Comparison of ENCODE assay signal across 13 mouse cellular contexts in genomic region chr4:141012558-141012957, GRCm38 (mm10). TPM values are rescaled to one million over a fixed set of nuclear protein-coding genes. Genes with fewer than 3 reads are reported as not detected.
DNase-seq lines count a peak whose midpoint lies in the region; ATAC-seq and TF ChIP-seq lines count a peak whose summit lies in the region.
"Had no signal": no experiment of that assay in that cellular context is flagged by ENCODE, and none has a peak within 500 bp of the region (broad histone marks: within the 10 kb centered on the region; RNA-seq: fewer than 3 reads in every experiment).

No protein-coding gene starts in this region.

- peak overlapping the region; percentile 75 for H3K4me3 ChIP-seq in hindbrain, embryonic 10.5 days
- no peak overlapping the region for H3K4me3 ChIP-seq in hindbrain, postnatal 0 days (ENCODE audit: low read length)
- H3K4me3 ChIP-seq in forebrain, embryonic 12.5 days (replicated peaks): 0 out of 2 replicates have a peak overlapping the region, but pooled peaks have one; percentile 0
- peak overlapping the region; percentile 69; the same call in 1 of the 2 replicates for H3K4me3 ChIP-seq in midbrain, embryonic 12.5 days
- H3K4me3 ChIP-seq: myocyte had no signal

- H3K27ac ChIP-seq in hindbrain, embryonic 10.5 days: peak overlapping the region; percentile 98
- H3K27ac ChIP-seq in hindbrain, postnatal 0 days: no peak overlapping the region
- H3K27ac ChIP-seq in forebrain, embryonic 12.5 days: peak overlapping the region; percentile 82
- peak overlapping the region; percentile 81 for H3K27ac ChIP-seq in midbrain, embryonic 12.5 days (replicated peaks)
- H3K27ac ChIP-seq: liver, embryonic 14.5 days had no signal

- no peak overlapping the region for H3K4me2 ChIP-seq in hindbrain, postnatal 0 days (ENCODE audit: low read depth, low read length)
- H3K4me2 ChIP-seq in forebrain, embryonic 12.5 days: peak overlapping the region; percentile 80
- H3K4me2 ChIP-seq in midbrain, embryonic 12.5 days (replicated peaks): peak overlapping the region; percentile 80

- H3K27me3 ChIP-seq in hindbrain, embryonic 10.5 days (ENCODE audit: insufficient read depth, poor library complexity, severe bottlenecking): no peaks in the 10 kb centered on the region
- no peaks in the 10 kb centered on the region for H3K27me3 ChIP-seq in hindbrain, postnatal 0 days (ENCODE audit: insufficient read depth, low read length)
- no peaks in the 10 kb centered on the region for H3K27me3 ChIP-seq in forebrain, embryonic 12.5 days
- no peaks in the 10 kb centered on the region for H3K27me3 ChIP-seq in midbrain, embryonic 12.5 days
- H3K27me3 ChIP-seq: CH12.LX had no signal

- H3K4me1 ChIP-seq in hindbrain, embryonic 10.5 days (replicated peaks): peaks cover 48% of the 10 kb centered on the region
- peaks cover 12% of the 10 kb centered on the region for H3K4me1 ChIP-seq in hindbrain, postnatal 0 days (ENCODE audit: insufficient read depth, low read length)
- peaks cover 26% of the 10 kb centered on the region for H3K4me1 ChIP-seq in forebrain, embryonic 12.5 days
- peaks cover 26% of the 10 kb centered on the region for H3K4me1 ChIP-seq in midbrain, embryonic 12.5 days

- 85% methylated on average over 10 of the region's 10 CpGs for WGBS in hindbrain, embryonic 10.5 days
- 52% methylated on average over 10 of the region's 10 CpGs for WGBS in hindbrain, postnatal 0 days
- 81% methylated on average over 10 of the region's 10 CpGs for WGBS in forebrain, embryonic 12.5 days
- WGBS in midbrain, embryonic 12.5 days: 84% methylated on average over 10 of the region's 10 CpGs

- no peaks in the 10 kb centered on the region for H3K9me3 ChIP-seq in hindbrain, embryonic 10.5 days
- H3K9me3 ChIP-seq in hindbrain, postnatal 0 days (ENCODE audit: low read length): no peaks in the 10 kb centered on the region
- no peaks in the 10 kb centered on the region for H3K9me3 ChIP-seq in forebrain, embryonic 12.5 days
- no peaks in the 10 kb centered on the region for H3K9me3 ChIP-seq in midbrain, embryonic 12.5 days

- no peak for ATAC-seq in hindbrain, postnatal 0 days
- ATAC-seq in forebrain, embryonic 12.5 days (ENCODE audit: low FRiP score): no peak
- no peak for ATAC-seq in midbrain, embryonic 12.5 days (ENCODE audit: low FRiP score, low read depth)

- H3K9ac ChIP-seq in hindbrain, postnatal 0 days (replicated peaks; ENCODE audit: low read length): no peak overlapping the region
- H3K9ac ChIP-seq in forebrain, embryonic 12.5 days: peak overlapping the region; percentile 87; the same call in 1 of the 2 replicates
- H3K9ac ChIP-seq in midbrain, embryonic 12.5 days (replicated peaks): peak overlapping the region; percentile 90; the same call in 1 of the 2 replicates
- H3K9ac ChIP-seq: liver, embryonic 14.5 days had no signal

- DNase-seq in hindbrain, embryonic 10.5 days (ENCODE audit: low spot score): no peak
- DNase-seq in hindbrain, postnatal 0 days (ENCODE audit: low spot score): no peak
- DNase-seq in ZHBTc4 (ENCODE audit: low read depth, low spot score): peak; percentile 38
- DNase-seq in adrenal gland, postnatal 14 days: no peak
- DNase-seq in adrenal gland, postnatal 36 days: no peak
- DNase-seq in gastrocnemius, postnatal 25 days: no peak
- DNase-seq: kidney, postnatal 36 days had no signal

- peaks cover 64% of the 10 kb centered on the region for H3K36me3 ChIP-seq in hindbrain, embryonic 10.5 days
- peaks cover 9% of the 10 kb centered on the region; the same call in 1 of the 2 replicates for H3K36me3 ChIP-seq in hindbrain, postnatal 0 days (ENCODE audit: insufficient read depth, low read length)
- peaks cover 58% of the 10 kb centered on the region for H3K36me3 ChIP-seq in forebrain, embryonic 12.5 days (replicated peaks)
- peaks cover 52% of the 10 kb centered on the region for H3K36me3 ChIP-seq in midbrain, embryonic 12.5 days

- no peak for TF ChIP-seq CTCF in hindbrain, postnatal 0 days (IDR thresholded peaks at IDR 0.05; ENCODE audit: low read depth)

RNA-seq across cellular contexts. Expression of gene Mfap2, which starts 2.3 kb away (rescaled TPM):
- polyA plus RNA-seq in hindbrain, embryonic 10.5 days (2016; fragmentation: Nextera tagmentation; extraction: Ambion mirVana): 307 and 334 TPM in 2 replicates
- total RNA-seq in hindbrain, postnatal 0 days (2014; rRNA removed): 20.6 and 42.3 TPM in 2 replicates
- polyA plus RNA-seq in hindbrain, postnatal 0 days (2015; fragmentation: Nextera tagmentation; extraction: Ambion mirVana): 92.0 and 99.5 TPM in 2 replicates
- polyA plus RNA-seq in forebrain, embryonic 12.5 days (2016; fragmentation: Nextera tagmentation; extraction: Ambion mirVana): 250 and 275 TPM in 2 replicates
- 240 and 287 TPM in 2 replicates for polyA plus RNA-seq in midbrain, embryonic 12.5 days (2016; fragmentation: Nextera tagmentation; extraction: Ambion mirVana)
- 26.0 and 28.6 TPM in 2 replicates for total RNA-seq in adrenal gland, postnatal 14 days (2021)
- 10 to 100 TPM in 1 of 2 experiments, 1 to 10 TPM in 1; 8.4 to 10.5 TPM for total RNA-seq in adrenal gland, postnatal 36 days (2021)
- total RNA-seq in gastrocnemius, postnatal 25 days (2021): 10 to 100 TPM; 11.9 to 13.3 TPM
- total RNA-seq: CH12.LX; common myeloid progenitor, adult 5-6 weeks had no signal

RNA-seq across cellular contexts. Expression of gene Atp13a2, which starts 25.9 kb away (rescaled TPM):
- 54.8 and 82.1 TPM in 2 replicates for polyA plus RNA-seq in hindbrain, embryonic 10.5 days (2016; fragmentation: Nextera tagmentation; extraction: Ambion mirVana)
- total RNA-seq in hindbrain, postnatal 0 days (2014; rRNA removed): 408 and 435 TPM in 2 replicates
- 151 and 166 TPM in 2 replicates for polyA plus RNA-seq in hindbrain, postnatal 0 days (2015; fragmentation: Nextera tagmentation; extraction: Ambion mirVana)
- polyA plus RNA-seq in forebrain, embryonic 12.5 days (2016; fragmentation: Nextera tagmentation; extraction: Ambion mirVana): 75.5 and 82.3 TPM in 2 replicates
- 93.4 and 97.2 TPM in 2 replicates for polyA plus RNA-seq in midbrain, embryonic 12.5 days (2016; fragmentation: Nextera tagmentation; extraction: Ambion mirVana)
- total RNA-seq in adrenal gland, postnatal 14 days (2021): 28.7 and 37.1 TPM in 2 replicates
- 10 to 100 TPM; 33.3 to 34.2 TPM for total RNA-seq in adrenal gland, postnatal 36 days (2021)
- total RNA-seq in gastrocnemius, postnatal 25 days (2021): 10 to 100 TPM; 16.4 to 18.2 TPM

RNA-seq across cellular contexts. Expression of gene Crocc, which starts 47.8 kb away (rescaled TPM):
- polyA plus RNA-seq in hindbrain, embryonic 10.5 days (2016; fragmentation: Nextera tagmentation; extraction: Ambion mirVana): 11.4 and 12.0 TPM in 2 replicates
- total RNA-seq in hindbrain, postnatal 0 days (2014; rRNA removed): 18.7 and 19.7 TPM in 2 replicates
- polyA plus RNA-seq in hindbrain, postnatal 0 days (2015; fragmentation: Nextera tagmentation; extraction: Ambion mirVana): 3.8 and 3.9 TPM in 2 replicates
- polyA plus RNA-seq in forebrain, embryonic 12.5 days (2016; fragmentation: Nextera tagmentation; extraction: Ambion mirVana): 15.4 and 17.4 TPM in 2 replicates
- polyA plus RNA-seq in midbrain, embryonic 12.5 days (2016; fragmentation: Nextera tagmentation; extraction: Ambion mirVana): 14.2 and 15.9 TPM in 2 replicates
- total RNA-seq in adrenal gland, postnatal 14 days (2021): 7.1 and 9.8 TPM in 2 replicates
- 1 to 10 TPM; 5.5 to 5.8 TPM for total RNA-seq in adrenal gland, postnatal 36 days (2021)
- total RNA-seq in gastrocnemius, postnatal 25 days (2021): 1 to 10 TPM; 1.8 to 2.4 TPM

RNA-seq across cellular contexts. Expression of gene Sdhb, which starts 51.6 kb away (rescaled TPM):
- 412 and 491 TPM in 2 replicates for polyA plus RNA-seq in hindbrain, embryonic 10.5 days (2016; fragmentation: Nextera tagmentation; extraction: Ambion mirVana)
- total RNA-seq in hindbrain, postnatal 0 days (2014; rRNA removed): 176 and 217 TPM in 2 replicates
- 583 and 596 TPM in 2 replicates for polyA plus RNA-seq in hindbrain, postnatal 0 days (2015; fragmentation: Nextera tagmentation; extraction: Ambion mirVana)
- polyA plus RNA-seq in forebrain, embryonic 12.5 days (2016; fragmentation: Nextera tagmentation; extraction: Ambion mirVana): 380 and 396 TPM in 2 replicates
- 394 and 399 TPM in 2 replicates for polyA plus RNA-seq in midbrain, embryonic 12.5 days (2016; fragmentation: Nextera tagmentation; extraction: Ambion mirVana)
- 699 and 754 TPM in 2 replicates for total RNA-seq in adrenal gland, postnatal 14 days (2021)
- 100 to 1,000 TPM; 418 to 498 TPM for total RNA-seq in adrenal gland, postnatal 36 days (2021)
- total RNA-seq in gastrocnemius, postnatal 25 days (2021): 100 to 1,000 TPM; 613 to 621 TPM

Comparison
In these comparisons a context has a peak if more than half of its experiments do, and no peak if none do; other contexts are left out.
1. RNA of gene Atp13a2, which starts 25.9 kb away (total RNA-seq): 408 to 435 TPM in hindbrain, postnatal 0 days; 33.3 to 34.2 TPM in adrenal gland, postnatal 36 days, 28.7 to 37.1 TPM in adrenal gland, postnatal 14 days and 16.4 to 18.2 TPM in gastrocnemius, postnatal 25 days; every median in the first group is over 10 times any median in the second.